Mouse (Mus musculus): ENCODE measurements around the gene Ubxn2a.

Gene Ubxn2a

DNA sequence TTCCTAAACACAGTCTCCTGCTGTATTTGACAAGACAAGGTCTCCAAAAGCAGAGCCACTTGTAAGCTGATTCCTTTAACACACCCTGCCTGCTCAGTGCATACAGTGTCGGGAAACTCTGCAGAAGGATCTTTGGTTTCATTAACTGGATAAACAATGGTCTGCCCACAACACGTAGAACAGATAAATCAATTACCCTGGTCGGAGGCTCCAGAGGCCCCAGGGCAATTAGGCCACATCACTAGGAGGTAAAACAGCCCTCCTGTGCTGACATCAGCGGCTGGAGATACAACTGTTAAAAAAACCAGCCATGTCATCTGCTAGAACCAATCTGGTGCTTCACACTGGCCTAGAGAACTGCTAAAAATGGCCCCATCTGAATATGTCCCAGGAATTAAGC lies 70.5 kb downstream of the Ubxn2a start:
- no peak for DNase-seq (ENCODE audit: low read depth, low spot score)

All from brain, embryonic 18.5 days (tissue).